Mouse (Mus musculus): ENCODE results near the gene Gm5580. TPM values are rescaled to one million over a fixed set of nuclear protein-coding genes. Genes with fewer than 3 reads are reported as not detected.

The Gm5580 gene
- total RNA-seq (2023): 0.82 and 2.3 TPM in 2 replicates

DNA sequence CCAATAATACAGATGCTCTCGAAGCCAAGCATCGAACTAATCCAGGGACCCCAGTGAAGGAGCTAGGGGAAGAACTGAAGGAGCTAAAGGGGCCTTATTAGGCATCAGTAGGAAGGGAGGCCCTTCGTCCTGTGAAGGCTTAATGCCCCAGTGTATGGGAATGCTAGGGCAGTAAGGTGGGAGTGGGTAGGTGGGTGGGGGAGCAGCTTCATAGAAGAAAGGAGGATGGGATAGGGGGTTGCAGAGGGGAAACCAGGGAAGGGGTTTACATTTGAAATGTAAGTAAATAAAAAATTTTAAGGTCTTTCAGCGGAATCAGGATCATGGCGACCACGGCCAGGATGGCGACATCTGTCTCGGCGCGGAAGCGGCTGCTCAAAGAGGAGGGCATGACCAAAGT lies at the start of gene Gm5580:
Gene Gm5580 (plus strand): TSS at position 301 of the 400 bp plus-strand sequence.

DNA sequence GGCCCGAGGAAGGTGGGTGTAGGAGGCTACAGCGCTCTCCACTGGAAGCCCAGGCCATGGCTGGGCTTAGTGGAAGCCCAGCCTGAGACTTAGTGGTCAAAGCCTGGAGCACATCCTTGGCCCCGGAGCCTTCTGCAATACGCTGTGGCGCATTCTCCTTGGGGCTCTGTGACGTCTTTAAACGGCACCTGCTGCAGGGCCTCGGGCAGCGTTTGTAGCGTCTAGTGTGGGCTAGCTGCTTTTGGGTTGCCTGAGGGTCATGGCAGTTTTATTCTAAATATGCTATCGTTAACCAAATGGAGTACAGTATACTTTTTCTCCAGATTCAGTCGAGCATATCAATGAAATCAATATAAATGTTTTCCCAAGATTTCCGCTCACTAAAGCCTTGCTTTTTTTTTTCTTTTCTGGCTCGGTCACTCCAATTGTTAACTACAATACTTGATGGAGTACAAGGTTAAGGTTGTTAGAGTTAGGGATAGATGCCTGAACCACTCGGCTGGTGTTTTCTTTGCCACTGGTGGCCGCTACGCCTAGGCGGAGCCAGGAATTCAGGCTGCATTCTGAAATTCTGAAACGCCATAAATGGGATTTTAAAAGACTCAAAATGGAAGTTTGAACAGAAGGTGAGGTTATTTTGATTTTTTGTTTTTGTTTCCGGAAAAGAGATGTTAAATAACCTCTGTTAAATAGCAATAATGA lies 44.5 kb upstream of the Gm5580 start, which contains the start of gene Olfr212:
Gene Olfr212 (plus strand): TSS at position 215 of the 702 bp plus-strand sequence.

GRCm38 (mm10) chr6:116538156-116538555 lies 12.8 kb upstream of the Gm5580 start, which contains the start of gene Olfr213:
Gene Olfr213, plus strand, starts transcription at chr6:116538456.

DNA sequence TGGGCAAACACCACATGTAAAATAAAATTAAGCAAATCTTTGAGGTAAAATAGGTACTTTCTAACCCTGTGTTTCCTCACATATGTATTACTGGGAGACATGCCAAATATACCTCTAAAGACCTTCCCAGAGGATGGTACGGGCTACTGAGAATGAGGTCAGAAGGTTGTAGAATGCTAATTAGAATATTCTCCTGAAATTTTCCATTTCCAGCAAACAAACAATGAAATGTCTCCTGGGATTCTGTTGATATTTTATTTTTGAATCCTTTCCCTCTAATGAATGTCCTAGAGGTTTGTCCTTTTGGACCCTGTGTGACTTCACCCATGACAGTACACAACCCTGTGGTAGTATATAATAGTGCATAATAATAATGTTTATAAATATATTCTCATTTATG lies 3.0 kb downstream of the Gm5580 start, which contains the start of gene Olfr214:
Gene Olfr214 (plus strand): TSS at position 301 of the 400 bp plus-strand sequence.

DNA sequence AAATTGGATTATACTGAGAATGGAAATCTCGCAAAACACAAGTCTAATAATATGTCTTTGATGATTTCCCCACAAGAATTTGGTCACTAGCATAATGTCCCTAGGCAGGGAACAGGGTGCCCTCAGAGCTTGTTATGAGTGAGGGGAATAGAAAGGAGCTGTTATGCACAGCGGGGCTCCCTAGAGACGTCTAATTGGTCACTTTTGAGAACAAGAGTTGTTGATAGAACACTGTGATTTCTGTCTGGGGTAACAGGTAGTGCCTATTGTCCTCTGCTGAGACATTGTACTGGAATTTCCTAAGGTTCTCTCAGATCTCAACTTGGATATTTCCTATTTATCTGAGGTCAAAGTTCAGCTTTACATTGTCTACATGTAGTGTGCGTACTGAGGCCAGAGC lies 33.2 kb downstream of the Gm5580 start, which contains the start of gene Olfr215:
Gene Olfr215 (minus strand): TSS at position 101 of the 400 bp plus-strand sequence.

Other genes with a start within 250 kb of the Gm5580 start
- gene March8, start 213.1 kb upstream of the Gm5580 start, total RNA-seq (2023): 15.1 and 21.4 TPM in 2 replicates
- 294 and 307 TPM in 2 replicates for gene Alox5, start 90.0 kb upstream of the Gm5580 start, total RNA-seq (2023)
- not detected in 2 replicates for gene Olfr211, start 62.0 kb upstream of the Gm5580 start, total RNA-seq (2023)
- gene Olfr212, start 44.6 kb upstream of the Gm5580 start, total RNA-seq (2023): 0.35 TPM in 1 of 2 replicates, not detected in the other
- gene Olfr213, start 12.7 kb upstream of the Gm5580 start, total RNA-seq (2023): not detected in 2 replicates
- gene Olfr214, start 3.1 kb downstream of the Gm5580 start, total RNA-seq (2023): not detected in 2 replicates
- gene Olfr215, start 33.1 kb downstream of the Gm5580 start, total RNA-seq (2023): not detected in 2 replicates
- 10.8 and 11.1 TPM in 2 replicates for gene Zfp422, start 77.9 kb downstream of the Gm5580 start, total RNA-seq (2023)
- 0.98 TPM in 1 of 2 replicates, not detected in the other for gene Depp1, start 99.5 kb downstream of the Gm5580 start, total RNA-seq (2023)
- 82.7 and 104 TPM in 2 replicates for gene Rassf4, start 122.8 kb downstream of the Gm5580 start, total RNA-seq (2023)
- 0.20 and 0.22 TPM in 2 replicates for gene Tmem72, start 165.8 kb downstream of the Gm5580 start, total RNA-seq (2023)

Measured in neutrophil, adult 65 days (primary cell).